Mouse (Mus musculus): ENCODE results near the gene Sipa1l1.

DNA sequence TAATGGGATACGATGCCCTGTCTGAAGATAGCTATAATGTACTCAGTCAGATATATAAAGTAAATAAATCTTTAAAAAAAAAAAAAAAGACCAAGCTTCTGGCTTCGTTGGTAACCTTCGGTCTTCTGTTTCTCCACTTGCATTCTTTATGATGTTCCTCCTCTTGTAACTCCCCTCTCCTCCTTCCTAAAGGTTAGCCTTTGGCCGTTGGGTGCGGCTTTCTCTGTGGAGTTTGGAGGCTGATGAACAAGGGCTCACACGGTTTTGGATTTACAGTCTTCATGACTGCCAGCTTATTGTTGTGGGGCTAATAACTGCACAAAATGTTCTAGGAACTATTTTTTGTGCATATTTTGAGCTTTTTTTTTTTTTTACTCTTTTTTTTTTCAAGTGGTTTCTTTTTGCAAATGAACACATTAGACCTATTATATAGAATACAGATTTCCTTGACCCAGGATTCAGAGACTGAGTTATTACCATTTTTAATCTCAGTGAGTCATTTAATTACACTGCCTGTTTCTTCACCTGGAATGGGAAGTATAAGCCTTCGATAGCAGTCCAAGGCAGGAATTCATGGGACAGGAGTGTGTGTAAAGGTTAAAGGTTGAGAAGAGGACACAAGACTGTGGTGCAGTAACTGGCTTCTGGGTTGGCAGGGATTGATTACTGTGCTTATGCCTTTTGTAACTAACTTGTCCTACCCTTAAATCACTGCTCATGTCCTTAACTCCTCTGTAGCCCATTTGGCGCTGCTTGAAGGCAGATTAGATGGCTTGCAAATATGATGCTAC is 37.9 kb downstream of the Sipa1l1 start:
- TF ChIP-seq GATA1 (IDR thresholded peaks at IDR 0.05; ENCODE audit: low read length) (no peak), TAL1 (IDR thresholded peaks at IDR 0.05; ENCODE audit: low read length) (no peak)

All from erythroblast, embryonic 14.5 days (primary cell).